Mouse (Mus musculus) forebrain, postnatal 0 days (tissue): ENCODE data around the gene Nxf1. TPM values are rescaled to one million over a fixed set of nuclear protein-coding genes. Genes with fewer than 3 reads are reported as not detected.

Experiments used
- ATAC-seq: fragments of 200-750 bp; cut with Nextera tagmentation; 2 replicates; pipeline ENCODE4 v1.8.0; 2017; ENCODE audit warnings: mild to moderate bottlenecking, moderate library complexity
- DNase-seq: peaks from one replicate; pipeline ENCODE4 v3.0.0-alpha.2; 2015
- H3K27ac ChIP-seq: fragments of 300-500 bp; sonication (generic); 2 replicates; pipeline ENCODE4 v1.5.1; 2014; ENCODE audit warnings: low read depth, mild to moderate bottlenecking, antibody characterized with exemption, low read length, moderate library complexity, mixed read lengths
- H3K27me3 ChIP-seq: fragments of 300-500 bp; sonication (generic); 2 replicates; pipeline ENCODE4 v1.6.1; 2014; ENCODE audit warnings: mild to moderate bottlenecking, low read length, mixed read lengths; ENCODE audit not compliant: insufficient read depth
- H3K36me3 ChIP-seq: fragments of 300-500 bp; sonication (generic); 2 replicates; pipeline ENCODE4 v1.6.1; 2014; ENCODE audit warnings: mild to moderate bottlenecking, moderate library complexity; ENCODE audit not compliant: insufficient read depth
- H3K4me1 ChIP-seq: fragments of 300-500 bp; sonication (generic); 2 replicates; pipeline ENCODE4 v1.6.1; 2014; ENCODE audit warnings: antibody characterized with exemption; ENCODE audit not compliant: insufficient read depth
- H3K4me2 ChIP-seq: fragments of 300-500 bp; sonication (generic); 2 replicates; pipeline ENCODE4 v1.6.1; 2014; ENCODE audit warnings: low read depth, mild to moderate bottlenecking, moderate library complexity
- H3K4me3 ChIP-seq: fragments of 300-500 bp; sonication (generic); 2 replicates; pipeline ENCODE4 v1.5.1; 2014; ENCODE audit warnings: low read depth, low read length, mixed read lengths
- H3K9ac ChIP-seq: fragments of 300-500 bp; sonication (generic); 2 replicates; pipeline ENCODE4 v1.6.1; 2014; ENCODE audit warnings: mild to moderate bottlenecking
- H3K9me3 ChIP-seq: fragments of 300-500 bp; sonication (generic); 2 replicates; pipeline ENCODE4 v1.6.1; 2016; ENCODE audit warnings: low read length
- CTCF ChIP-seq: sonication (generic); IDR thresholded peaks from 2 replicates; pipeline ENCODE4 v1.5.1; 2016; ENCODE audit warnings: antibody characterized with exemption, control low read depth, low read depth
- WGBS: fragments of 180-500 bp; shearing (Covaris S2); extraction: QIAGEN DNeasy Blood & Tissue Kit; methylation state at CpG from one replicate; pipeline ENCODE4 v1.1.7; 2014; 5-methylcytosine and 5-hydroxymethylcytosine counted together
- polyA plus RNA-seq: library from polyadenylated mRNA; unstranded; fragments of >200 nt; fragmentation: Nextera tagmentation; extraction: Ambion mirVana; gene quantifications from 2 replicates; pipeline ENCODE4 v1.2.1, GENCODE M21; 2015
- total RNA-seq: library from RNA; depleted of rRNA; stranded (reverse); fragments of >200 nt; gene quantifications from 2 replicates; pipeline ENCODE4 v1.2.3, GENCODE M21; 2014; rRNA removed

Gene Nxf1
- total RNA-seq (81.7 and 114 TPM in 2 replicates), polyA plus RNA-seq (97.1 and 97.9 TPM in 2 replicates)

GRCm38 (mm10) chr19:8756635-8757387 lies at the start of gene Nxf1:
Gene Nxf1 (plus strand): TSS chr19:8757073.
- DNase-seq, result peak; percentile 95
- peaks cover 16% of the 10 kb centered on the region for H3K4me1 ChIP-seq
- WGBS, result 2% methylated on average over 75 of the region's 75 CpGs

GRCm38 (mm10) chr19:8708954-8709353 lies 47.9 kb upstream of the Nxf1 start:
- no peak overlapping the region for H3K9ac ChIP-seq
- peaks cover 9% of the 10 kb centered on the region for H3K4me1 ChIP-seq
- H3K4me2 ChIP-seq, result no peak overlapping the region
- H3K36me3 ChIP-seq, result peaks cover 50% of the 10 kb centered on the region
- TF ChIP-seq CTCF, result no peak
- no peak overlapping the region for H3K27ac ChIP-seq
- DNase-seq (no peak), ATAC-seq (no peak)
- no peaks in the 10 kb centered on the region for H3K27me3 ChIP-seq
- no peaks in the 10 kb centered on the region for H3K9me3 ChIP-seq
- WGBS, result 92% methylated on average over 8 of the region's 8 CpGs
- H3K4me3 ChIP-seq, result no peak overlapping the region

More at GRCm38 (mm10) chr19:8756635-8757387, at the start of gene Nxf1:
- H3K27me3 ChIP-seq, result no peaks in the 10 kb centered on the region
- H3K27ac ChIP-seq, result peak within 1 kb of the TSS; percentile 89
- H3K4me3 ChIP-seq, result peak within 1 kb of the TSS; percentile 93
- peak; percentile 26; the same call in 1 of the 2 replicates for TF ChIP-seq CTCF
- peaks cover 21% of the 10 kb centered on the region for H3K36me3 ChIP-seq
- peak within 1 kb of the TSS; percentile 92 for H3K9ac ChIP-seq
- peak within 1 kb of the TSS; percentile 63 for H3K4me2 ChIP-seq
- peak; percentile 96 for ATAC-seq
- no peaks in the 10 kb centered on the region for H3K9me3 ChIP-seq

- Histone ChIP-seq H3K27ac (no peak overlapping the region), H3K4me1 (peaks cover 13% of the 10 kb centered on the region), H3K4me2 (no peak overlapping the region), H3K9me3 (no peaks in the 10 kb centered on the region), H3K9ac (no peak overlapping the region), H3K27me3 (no peaks in the 10 kb centered on the region), H3K4me3 (no peak overlapping the region), H3K36me3 (peaks cover 50% of the 10 kb centered on the region)
- ATAC-seq (no peak), DNase-seq (peak; percentile 47)
- WGBS, result 66% methylated on average over 2 of the region's 2 CpGs
- no peak for TF ChIP-seq CTCF
These were observed 46.8 kb upstream of the Nxf1 start for GRCm38 (mm10) chr19:8710057-8710456.

- DNase-seq, result no peak
- Histone ChIP-seq H3K4me1 (peaks cover 13% of the 10 kb centered on the region), H3K36me3 (peaks cover 49% of the 10 kb centered on the region), H3K4me3 (peak overlapping the region; percentile 84; the same call in 1 of the 2 replicates), H3K9me3 (no peaks in the 10 kb centered on the region), H3K27ac (no peak overlapping the region), H3K4me2 (peak overlapping the region; percentile 74), H3K27me3 (no peaks in the 10 kb centered on the region), H3K9ac (peak overlapping the region; percentile 88; the same call in 1 of the 2 replicates)
- TF ChIP-seq CTCF, result no peak
- no peak for ATAC-seq
- 76% methylated on average over 4 of the region's 4 CpGs for WGBS
These were observed 45.4 kb upstream of the Nxf1 start for GRCm38 (mm10) chr19:8711506-8711905.

- ATAC-seq (no peak), DNase-seq (no peak)
- H3K4me2 ChIP-seq, result peak overlapping the region; percentile 74
- WGBS, result 62% methylated on average over 10 of the region's 10 CpGs
- no peaks in the 10 kb centered on the region for H3K9me3 ChIP-seq
- peaks cover 13% of the 10 kb centered on the region for H3K4me1 ChIP-seq
- H3K27me3 ChIP-seq, result no peaks in the 10 kb centered on the region
- peak overlapping the region; percentile 88 for H3K9ac ChIP-seq
- peak overlapping the region; percentile 84 for H3K4me3 ChIP-seq
- no peak for TF ChIP-seq CTCF
- H3K27ac ChIP-seq, result peak overlapping the region; percentile 97
- H3K36me3 ChIP-seq, result peaks cover 44% of the 10 kb centered on the region
These were observed 44.7 kb upstream of the Nxf1 start for GRCm38 (mm10) chr19:8711949-8712869.

GRCm38 (mm10) chr19:8712870-8713305 lies 44.0 kb upstream of the Nxf1 start:
- no peaks in the 10 kb centered on the region for H3K27me3 ChIP-seq
- H3K27ac ChIP-seq, result peak overlapping the region; percentile 97
- WGBS, result under 1% methylated on average over 13 of the region's 13 CpGs
- no peak for TF ChIP-seq CTCF
- H3K9ac ChIP-seq, result peak overlapping the region; percentile 88
- H3K4me3 ChIP-seq, result peak overlapping the region; percentile 84
- peaks cover 38% of the 10 kb centered on the region for H3K36me3 ChIP-seq
- H3K4me1 ChIP-seq, result peaks cover 13% of the 10 kb centered on the region
- H3K4me2 ChIP-seq, result peak overlapping the region; percentile 74
- peak; percentile 82 for DNase-seq
- no peaks in the 10 kb centered on the region for H3K9me3 ChIP-seq
- peak; percentile 88 for ATAC-seq
